Comparison of ENCODE assay signal across 29 mouse cellular contexts in genomic region chr14:99152683-99153082, GRCm38 (mm10). TPM values are rescaled to one million over a fixed set of nuclear protein-coding genes. Genes with fewer than 3 reads are reported as not detected.
DNase-seq lines count a peak whose midpoint lies in the region; ATAC-seq and TF ChIP-seq lines count a peak whose summit lies in the region.
"Had no signal": no experiment of that assay in that cellular context is flagged by ENCODE, and none has a peak within 500 bp of the region (broad histone marks: within the 10 kb centered on the region; RNA-seq: fewer than 3 reads in every experiment).

No protein-coding gene starts in this region.

- H3K27me3 ChIP-seq in liver, embryonic 11.5 days (replicated peaks; ENCODE audit: control insufficient read depth, insufficient read depth, low read length), result no peaks in the 10 kb centered on the region
- H3K27me3 ChIP-seq in liver, postnatal 0 days (ENCODE audit: insufficient read depth, low read length), result no peaks in the 10 kb centered on the region
- H3K27me3 ChIP-seq in liver, embryonic 13.5 days, result no peaks in the 10 kb centered on the region
- H3K27me3 ChIP-seq in liver, embryonic 15.5 days, result no peaks in the 10 kb centered on the region
- H3K27me3 ChIP-seq: CH12.LX; embryonic facial prominence, embryonic 13.5 days; embryonic facial prominence, embryonic 15.5 days; forebrain, embryonic 12.5 days; Patski had no signal

- H3K4me1 ChIP-seq in liver, embryonic 11.5 days (replicated peaks; ENCODE audit: control insufficient read depth, insufficient read depth, low read length), result no peaks in the 10 kb centered on the region
- H3K4me1 ChIP-seq in liver, postnatal 0 days (ENCODE audit: insufficient read depth), result no peaks in the 10 kb centered on the region
- H3K4me1 ChIP-seq in liver, embryonic 13.5 days (replicated peaks), result no peaks in the 10 kb centered on the region; the same call in 1 of the 2 replicates
- H3K4me1 ChIP-seq in liver, embryonic 15.5 days (replicated peaks), result 0 out of 2 replicates have a peak, but pooled peaks cover 4% of the 10 kb centered on the region
- H3K4me1 ChIP-seq: embryonic facial prominence, embryonic 13.5 days; embryonic facial prominence, embryonic 15.5 days; forebrain, embryonic 10.5 days had no signal

- H3K36me3 ChIP-seq in liver, embryonic 11.5 days (ENCODE audit: control insufficient read depth, insufficient read depth, low read length), result peaks cover 5% of the 10 kb centered on the region; the same call in 1 of the 2 replicates
- peaks cover 17% of the 10 kb centered on the region for H3K36me3 ChIP-seq in liver, postnatal 0 days (replicated peaks; ENCODE audit: insufficient read depth, low read length)
- H3K36me3 ChIP-seq in liver, embryonic 13.5 days, result peaks cover 19% of the 10 kb centered on the region
- H3K36me3 ChIP-seq in liver, embryonic 15.5 days (replicated peaks), result peaks cover 16% of the 10 kb centered on the region; the same call in 1 of the 2 replicates

- no peak overlapping the region for H3K4me3 ChIP-seq in liver, embryonic 11.5 days (ENCODE audit: low read depth, low read length)
- H3K4me3 ChIP-seq in liver, postnatal 0 days (ENCODE audit: low read depth, low read length), result no peak overlapping the region
- no peak overlapping the region for H3K4me3 ChIP-seq in liver, embryonic 13.5 days (replicated peaks)
- no peak overlapping the region for H3K4me3 ChIP-seq in liver, embryonic 15.5 days (replicated peaks)
- H3K4me3 ChIP-seq: embryonic facial prominence, embryonic 13.5 days; embryonic facial prominence, embryonic 15.5 days; erythroblast, embryonic 14.5 days; forebrain, embryonic 10.5 days; forebrain, embryonic 12.5 days had no signal

- TF ChIP-seq EP300 in liver, postnatal 0 days (IDR thresholded peaks at IDR 0.05; ENCODE audit: low read depth), result no peak

- 64% methylated on average over 4 of the region's 4 CpGs for WGBS in liver, embryonic 11.5 days
- WGBS in liver, postnatal 0 days (ENCODE audit: insufficient replicate concordance), result 68% methylated on average over 4 of the region's 4 CpGs
- WGBS in liver, embryonic 13.5 days (ENCODE audit: insufficient replicate concordance), result 39% methylated on average over 4 of the region's 4 CpGs
- WGBS in liver, embryonic 15.5 days (ENCODE audit: insufficient replicate concordance), result 45% methylated on average over 4 of the region's 4 CpGs

- no peak for DNase-seq in liver, embryonic 11.5 days (ENCODE audit: low spot score)
- DNase-seq in liver, postnatal 0 days, result no peak
- peak; percentile 23 for DNase-seq in c-Kit-positive CD71-positive TER-119-negative erythroid progenitor cells, embryonic 14.5 days (ENCODE audit: low read depth)
- no peak for DNase-seq in liver, embryonic 13.5 days
- no peak for DNase-seq in cerebellum, adult 9-10 months
- no peak for DNase-seq in retina, postnatal 1 day
- DNase-seq in cerebellum, postnatal 10 days, result no peak
- DNase-seq: adrenal gland, adult 8-10 months; adrenal gland, postnatal 14 days; adrenal gland, postnatal 36 days; B cell, adult 2 months; cerebellum, adult 11-12 months; cerebellum, adult 8-10 months; cerebellum, postnatal 14 days; cerebellum, postnatal 36 days; embryo, embryonic 11 days had no signal

- ATAC-seq in liver, embryonic 11.5 days (replicated peaks; ENCODE audit: low FRiP score), result peak; percentile 66
- no peak for ATAC-seq in liver, postnatal 0 days
- ATAC-seq in liver, embryonic 13.5 days (ENCODE audit: low read depth), result peak; percentile 79; the same call in 1 of the 2 replicates
- ATAC-seq in liver, embryonic 15.5 days (ENCODE audit: insufficient read depth), result peak; percentile 69
- ATAC-seq: activated CD4-positive, CD25-positive, alpha-beta regulatory T cell, adult 4 months; CD4-positive, CD25-positive, alpha-beta regulatory T cell, adult 4 months; forebrain, embryonic 14.5 days; forebrain, embryonic 16.5 days; Patski had no signal

- TF ChIP-seq CTCF in liver, postnatal 0 days (IDR thresholded peaks at IDR 0.05; ENCODE audit: low read depth), result no peak

- no peak overlapping the region for H3K4me2 ChIP-seq in liver, embryonic 11.5 days
- H3K4me2 ChIP-seq in liver, postnatal 0 days (ENCODE audit: low read depth, low read length), result no peak overlapping the region
- no peak overlapping the region for H3K4me2 ChIP-seq in liver, embryonic 13.5 days
- H3K4me2 ChIP-seq in liver, embryonic 15.5 days, result no peak overlapping the region
- H3K4me2 ChIP-seq: embryonic facial prominence, embryonic 13.5 days; embryonic facial prominence, embryonic 15.5 days; forebrain, embryonic 12.5 days had no signal

- H3K27ac ChIP-seq in liver, embryonic 11.5 days (ENCODE audit: low read depth, low read length), result no peak overlapping the region
- H3K27ac ChIP-seq in liver, postnatal 0 days (ENCODE audit: low read depth), result no peak overlapping the region
- no peak overlapping the region for H3K27ac ChIP-seq in liver, embryonic 13.5 days
- no peak overlapping the region for H3K27ac ChIP-seq in liver, embryonic 15.5 days (replicated peaks)
- H3K27ac ChIP-seq: embryonic facial prominence, embryonic 13.5 days; embryonic facial prominence, embryonic 15.5 days; forebrain, embryonic 10.5 days; forebrain, embryonic 12.5 days had no signal

- H3K9ac ChIP-seq in liver, embryonic 11.5 days (ENCODE audit: low read depth, low read length), result no peak overlapping the region
- no peak overlapping the region for H3K9ac ChIP-seq in liver, postnatal 0 days (replicated peaks)
- H3K9ac ChIP-seq in liver, embryonic 13.5 days, result no peak overlapping the region
- no peak overlapping the region for H3K9ac ChIP-seq in liver, embryonic 15.5 days
- H3K9ac ChIP-seq: embryonic facial prominence, embryonic 13.5 days; embryonic facial prominence, embryonic 15.5 days; forebrain, embryonic 12.5 days had no signal

- H3K9me3 ChIP-seq in liver, embryonic 11.5 days (ENCODE audit: control insufficient read depth, low read length), result no peaks in the 10 kb centered on the region
- H3K9me3 ChIP-seq in liver, postnatal 0 days (ENCODE audit: low read length), result no peaks in the 10 kb centered on the region
- 0 out of 2 replicates have a peak, but pooled peaks cover 3% of the 10 kb centered on the region for H3K9me3 ChIP-seq in liver, embryonic 13.5 days (replicated peaks)
- no peaks in the 10 kb centered on the region for H3K9me3 ChIP-seq in liver, embryonic 15.5 days (replicated peaks)
- H3K9me3 ChIP-seq: embryonic facial prominence, embryonic 13.5 days; embryonic facial prominence, embryonic 15.5 days; forebrain, embryonic 10.5 days; forebrain, embryonic 12.5 days; G1E had no signal

RNA-seq across cellular contexts. Expression of gene Dis3, which starts 53.1 kb away (rescaled TPM):
- polyA plus RNA-seq in liver, embryonic 11.5 days (2014; fragmentation: Nextera tagmentation; extraction: Ambion mirVana), result 44.6 and 50.5 TPM in 2 replicates
- polyA plus RNA-seq in liver, postnatal 0 days (2015; fragmentation: Nextera tagmentation; extraction: Ambion mirVana), result 7.1 and 7.5 TPM in 2 replicates
- 19.0 and 25.0 TPM in 2 replicates for polyA plus RNA-seq in liver, embryonic 13.5 days (2015; fragmentation: Nextera tagmentation; extraction: Ambion mirVana)
- 11.4 and 12.5 TPM in 2 replicates for polyA plus RNA-seq in liver, embryonic 15.5 days (2015; fragmentation: Nextera tagmentation; extraction: Ambion mirVana)

RNA-seq across cellular contexts. Expression of gene Pibf1, which starts 53.5 kb away (rescaled TPM):
- polyA plus RNA-seq in liver, embryonic 11.5 days (2014; fragmentation: Nextera tagmentation; extraction: Ambion mirVana), result 15.9 and 17.8 TPM in 2 replicates
- 4.7 and 4.9 TPM in 2 replicates for polyA plus RNA-seq in liver, postnatal 0 days (2015; fragmentation: Nextera tagmentation; extraction: Ambion mirVana)
- polyA plus RNA-seq in liver, embryonic 13.5 days (2015; fragmentation: Nextera tagmentation; extraction: Ambion mirVana), result 7.0 and 8.0 TPM in 2 replicates
- polyA plus RNA-seq in liver, embryonic 15.5 days (2015; fragmentation: Nextera tagmentation; extraction: Ambion mirVana), result 5.2 and 5.3 TPM in 2 replicates
- polyA plus RNA-seq: erythroblast, embryonic 14.5 days had no signal
